Mouse (Mus musculus): ENCODE measurements around the gene Psmd12. TPM values are rescaled to one million over a fixed set of nuclear protein-coding genes. Genes with fewer than 3 reads are reported as not detected.

Gene Psmd12
- total RNA-seq, 2 experiments from 2014 or later, result 81.7 to 84.0 TPM

- peak; percentile 76 for DNase-seq
- intact Hi-C loops (cut with DNase I), result loop anchor here (2.0 kb wide), 1 partner anchor 35 kb away; no protein-coding TSS in a partner anchor
These were observed 68.3 kb downstream of the Psmd12 start, which contains the start of gene Helz for GRCm38 (mm10) chr11:107547351-107548203. Gene Helz, plus strand, starts transcription at chr11:107547930.

DNA sequence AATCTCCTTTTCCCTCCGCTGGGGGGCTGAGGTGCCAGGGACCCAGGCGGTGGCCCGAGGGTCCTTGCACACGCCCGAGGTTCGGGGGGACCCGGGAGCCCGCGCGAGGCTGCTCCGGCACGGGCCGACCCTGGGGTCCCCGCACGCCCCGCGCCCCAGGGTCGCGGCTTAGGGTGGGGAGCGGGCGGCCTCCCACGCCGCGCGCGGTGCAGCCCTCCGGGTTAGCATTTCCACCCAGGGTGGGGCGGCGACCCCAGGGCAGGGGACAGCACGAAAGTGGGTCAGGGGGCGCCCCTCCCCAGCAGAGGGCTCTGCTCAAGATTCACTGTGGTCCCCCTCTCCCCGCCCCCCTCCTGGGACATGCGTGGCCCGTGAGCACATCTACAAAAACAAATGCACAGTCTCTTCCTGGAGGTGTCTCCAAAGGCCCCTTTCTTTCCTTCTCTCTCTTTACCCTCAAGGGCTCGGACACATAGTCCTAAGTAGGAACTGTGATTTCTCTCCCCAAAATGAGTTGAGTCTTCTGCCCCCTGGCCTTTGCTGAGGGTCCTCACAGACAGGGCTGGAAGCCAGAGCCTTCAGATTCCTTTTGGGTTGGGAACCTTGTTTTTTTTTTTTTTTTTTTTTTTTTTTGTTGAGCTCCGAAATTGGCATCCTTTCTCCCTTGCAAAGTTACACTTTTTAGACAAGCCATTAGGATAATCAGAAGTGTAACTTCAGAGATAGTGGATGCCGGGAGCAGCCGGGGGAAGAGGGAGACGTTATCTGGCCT lies 69.1 kb downstream of the Psmd12 start:
- intact Hi-C loops (cut with DNase I), result no loop called here
- DNase-seq, result peak in 1 of 2 experiments; percentile 28

Other genes with a start within 250 kb of the Psmd12 start
- 10 to 100 TPM; 67.9 to 68.4 TPM for gene Pitpnc1, start 8.8 kb upstream of the Psmd12 start, total RNA-seq (2021)
- 10 to 100 TPM; 28.6 to 29.6 TPM for gene Helz, start 68.4 kb downstream of the Psmd12 start, total RNA-seq (2021)
- not detected for gene Cacng1, start 237.0 kb downstream of the Psmd12 start, total RNA-seq (2021)

All from heart, postnatal 14 days (tissue).